Mouse (Mus musculus) kidney, embryonic 14.5 days (tissue): ENCODE measurements around the gene Wfdc21. TPM values are rescaled to one million over a fixed set of nuclear protein-coding genes. Genes with fewer than 3 reads are reported as not detected.

Experiments
- ATAC-seq: fragments of 200-750 bp; cut with Nextera tagmentation; 2 replicates; pipeline ENCODE4 v1.8.0; 2017; ENCODE audit warnings: moderate number of reproducible peaks, mild to moderate bottlenecking, moderate TSS enrichment, moderate library complexity; ENCODE audit not compliant: low FRiP score, low TSS enrichment
- H3K27ac ChIP-seq: fragments of 300-500 bp; sonication (generic); 2 replicates; pipeline ENCODE4 v1.5.1; 2014; ENCODE audit warnings: low read depth, mild to moderate bottlenecking, low read length, moderate library complexity, mixed read lengths
- H3K27me3 ChIP-seq: fragments of 300-500 bp; sonication (generic); 2 replicates; pipeline ENCODE4 v1.6.1; 2014; ENCODE audit warnings: mild to moderate bottlenecking, low read length; ENCODE audit not compliant: control insufficient read depth, insufficient read depth
- H3K36me3 ChIP-seq: fragments of 300-500 bp; sonication (generic); 2 replicates; pipeline ENCODE4 v1.6.1; 2014; ENCODE audit warnings: low read length, mixed read lengths; ENCODE audit not compliant: control insufficient read depth, insufficient read depth
- H3K4me1 ChIP-seq: fragments of 300-500 bp; sonication (generic); 2 replicates; pipeline ENCODE4 v1.6.1; 2014; ENCODE audit warnings: low read length, mixed read lengths; ENCODE audit not compliant: control insufficient read depth, insufficient read depth
- H3K4me2 ChIP-seq: fragments of 300-500 bp; sonication (generic); replicated peaks from 2 replicates; pipeline ENCODE4 v1.6.1; 2014; ENCODE audit warnings: low read depth, mild to moderate bottlenecking, low read length
- H3K4me3 ChIP-seq: fragments of 300-500 bp; sonication (generic); 2 replicates; pipeline ENCODE4 v1.5.1; 2014; ENCODE audit warnings: mild to moderate bottlenecking, low read length
- H3K9ac ChIP-seq: fragments of 300-500 bp; sonication (generic); 2 replicates; pipeline ENCODE4 v1.6.1; 2014; ENCODE audit warnings: low read depth, mild to moderate bottlenecking, low read length, moderate library complexity
- H3K9me3 ChIP-seq: fragments of 300-500 bp; sonication (generic); 2 replicates; pipeline ENCODE4 v1.6.1; 2016; ENCODE audit warnings: low read length; ENCODE audit not compliant: control insufficient read depth
- WGBS: fragments of 180-500 bp; shearing (Covaris S2); extraction: QIAGEN DNeasy Blood & Tissue Kit; methylation state at CpG from one replicate; pipeline ENCODE4 v1.1.7; 2014; 5-methylcytosine and 5-hydroxymethylcytosine counted together
- polyA plus RNA-seq: library from polyadenylated mRNA; unstranded; fragments of >200 nt; fragmentation: Nextera tagmentation; extraction: Ambion mirVana; gene quantifications from 2 replicates; pipeline ENCODE4 v1.2.1, GENCODE M21; 2014

Gene Wfdc21
- polyA plus RNA-seq: not detected in 2 replicates

- no peaks in the 10 kb centered on the region for H3K9me3 ChIP-seq
- no peaks in the 10 kb centered on the region for H3K4me1 ChIP-seq
- H3K36me3 ChIP-seq: no peaks in the 10 kb centered on the region
- 73% methylated on average over 5 of the region's 5 CpGs for WGBS
- H3K4me2 ChIP-seq: no peak within 1 kb of the TSS
- no peak within 1 kb of the TSS for H3K9ac ChIP-seq
- H3K4me3 ChIP-seq: no peak within 1 kb of the TSS
- H3K27ac ChIP-seq: no peak within 1 kb of the TSS
- peaks cover 5% of the 10 kb centered on the region for H3K27me3 ChIP-seq
- ATAC-seq: no peak
Measured at GRCm38 (mm10) chr11:83746681-83747080, at the start of gene Wfdc21. Gene Wfdc21, plus strand, starts transcription at chr11:83746940.

- WGBS: 7% methylated on average over 1 of the region's 1 CpGs
- Histone ChIP-seq H3K4me1 (no peaks in the 10 kb centered on the region), H3K4me2 (no peak within 1 kb of the TSS), H3K27ac (no peak within 1 kb of the TSS), H3K9me3 (no peaks in the 10 kb centered on the region), H3K27me3 (no peaks in the 10 kb centered on the region), H3K36me3 (no peaks in the 10 kb centered on the region), H3K4me3 (no peak within 1 kb of the TSS), H3K9ac (no peak within 1 kb of the TSS)
- no peak for ATAC-seq
Measured at GRCm38 (mm10) chr11:83703705-83704104, 43.0 kb upstream of the Wfdc21 start, which contains the start of gene Wfdc17. Gene Wfdc17, plus strand, starts transcription at chr11:83703991.

- H3K4me1 ChIP-seq: no peaks in the 10 kb centered on the region
- H3K27me3 ChIP-seq: no peaks in the 10 kb centered on the region
- no peak for ATAC-seq
- no peak within 1 kb of the TSS for H3K9ac ChIP-seq
- H3K27ac ChIP-seq: no peak within 1 kb of the TSS
- no peaks in the 10 kb centered on the region for H3K9me3 ChIP-seq
- H3K36me3 ChIP-seq: no peaks in the 10 kb centered on the region
- H3K4me2 ChIP-seq: no peak within 1 kb of the TSS
- 68% methylated on average over 4 of the region's 4 CpGs for WGBS
- H3K4me3 ChIP-seq: no peak within 1 kb of the TSS
Measured at GRCm38 (mm10) chr11:83708715-83709114, 38.0 kb upstream of the Wfdc21 start, which contains the start of gene Wfdc18. Gene Wfdc18, plus strand, starts transcription at chr11:83709015.

GRCm38 (mm10) chr11:83709683-83710082 lies 37.1 kb upstream of the Wfdc21 start:
- no peak overlapping the region for H3K4me3 ChIP-seq
- no peaks in the 10 kb centered on the region for H3K27me3 ChIP-seq
- H3K27ac ChIP-seq: no peak overlapping the region
- ATAC-seq: no peak
- no peak overlapping the region for H3K9ac ChIP-seq
- no peaks in the 10 kb centered on the region for H3K9me3 ChIP-seq
- no peaks in the 10 kb centered on the region for H3K4me1 ChIP-seq
- WGBS: 76% methylated on average over 5 of the region's 5 CpGs
- no peak overlapping the region for H3K4me2 ChIP-seq
- H3K36me3 ChIP-seq: no peaks in the 10 kb centered on the region

- H3K9me3 ChIP-seq: no peaks in the 10 kb centered on the region
- ATAC-seq: no peak
- H3K4me3 ChIP-seq: no peak overlapping the region
- no peaks in the 10 kb centered on the region for H3K4me1 ChIP-seq
- no peak overlapping the region for H3K4me2 ChIP-seq
- no peaks in the 10 kb centered on the region for H3K36me3 ChIP-seq
- WGBS: 83% methylated on average over 1 of the region's 1 CpGs
- no peak overlapping the region for H3K27ac ChIP-seq
- no peak overlapping the region for H3K9ac ChIP-seq
- no peaks in the 10 kb centered on the region for H3K27me3 ChIP-seq
Measured at GRCm38 (mm10) chr11:83712671-83713070, 34.1 kb upstream of the Wfdc21 start.

- H3K27ac ChIP-seq: no peak overlapping the region
- no peaks in the 10 kb centered on the region for H3K36me3 ChIP-seq
- ATAC-seq: no peak
Measured at GRCm38 (mm10) chr11:83713925-83714324, 32.8 kb upstream of the Wfdc21 start.

GRCm38 (mm10) chr11:83717042-83717665 lies 29.6 kb upstream of the Wfdc21 start:
- ATAC-seq: no peak

More at GRCm38 (mm10) chr11:83713925-83714324, 32.8 kb upstream of the Wfdc21 start:
- Histone ChIP-seq H3K4me2 (no peak overlapping the region), H3K4me3 (no peak overlapping the region), H3K27me3 (no peaks in the 10 kb centered on the region), H3K9me3 (no peaks in the 10 kb centered on the region), H3K9ac (no peak overlapping the region), H3K4me1 (no peaks in the 10 kb centered on the region)
- WGBS: 70% methylated on average over 2 of the region's 2 CpGs

GRCm38 (mm10) chr11:83720766-83721165 lies 26.0 kb upstream of the Wfdc21 start:
- Histone ChIP-seq H3K4me2 (no peak overlapping the region), H3K27me3 (no peaks in the 10 kb centered on the region), H3K9ac (no peak overlapping the region), H3K27ac (no peak overlapping the region), H3K4me3 (no peak overlapping the region), H3K4me1 (no peaks in the 10 kb centered on the region), H3K36me3 (no peaks in the 10 kb centered on the region), H3K9me3 (no peaks in the 10 kb centered on the region)
- ATAC-seq: no peak

More at GRCm38 (mm10) chr11:83717042-83717665, 29.6 kb upstream of the Wfdc21 start:
- Histone ChIP-seq H3K9me3 (no peaks in the 10 kb centered on the region), H3K27ac (no peak overlapping the region), H3K9ac (no peak overlapping the region), H3K4me1 (no peaks in the 10 kb centered on the region), H3K4me2 (no peak overlapping the region), H3K4me3 (no peak overlapping the region), H3K27me3 (no peaks in the 10 kb centered on the region), H3K36me3 (no peaks in the 10 kb centered on the region)
- whole genome bisulfite sequencing: 81% methylated on average over 6 of the region's 6 CpGs

- Histone ChIP-seq H3K4me3 (no peak overlapping the region), H3K4me2 (no peak overlapping the region), H3K9ac (no peak overlapping the region), H3K4me1 (no peaks in the 10 kb centered on the region), H3K27ac (no peak overlapping the region), H3K9me3 (no peaks in the 10 kb centered on the region), H3K27me3 (no peaks in the 10 kb centered on the region), H3K36me3 (no peaks in the 10 kb centered on the region)
- ATAC-seq: no peak
- 60% methylated on average over 3 of the region's 3 CpGs for WGBS
Measured at GRCm38 (mm10) chr11:83728757-83729432, 17.8 kb upstream of the Wfdc21 start.
